Comparison of ENCODE assay signal across 10 mouse cellular contexts in genomic region chr8:117410391-117410790, GRCm38 (mm10).
DNase-seq lines count a peak whose midpoint lies in the region; ATAC-seq and TF ChIP-seq lines count a peak whose summit lies in the region.
"Had no signal": no experiment of that assay in that cellular context is flagged by ENCODE, and none has a peak within 500 bp of the region (broad histone marks: within the 10 kb centered on the region; RNA-seq: fewer than 3 reads in every experiment).

No protein-coding gene starts in this region.

- TF ChIP-seq EP300 in heart, postnatal 0 days (IDR thresholded peaks at IDR 0.05; ENCODE audit: low read depth) = no peak

- no peaks in the 10 kb centered on the region for H3K27me3 ChIP-seq in heart, postnatal 0 days (ENCODE audit: control insufficient read depth, insufficient read depth, low read length)
- H3K27me3 ChIP-seq: megakaryocyte, embryonic 14.5 days had no signal

- H3K4me3 ChIP-seq in heart, postnatal 0 days (ENCODE audit: low read depth, low read length) = no peak overlapping the region
- H3K4me3 ChIP-seq: megakaryocyte, embryonic 14.5 days had no signal

- peak; percentile 64 for ATAC-seq in heart, postnatal 0 days (ENCODE audit: insufficient read depth, low read depth)
- no peak; the same call in 1 of the 2 replicates for ATAC-seq in megakaryocyte progenitor cell, adult 5-6 weeks (replicated peaks; ENCODE audit: poor library complexity)

- no peaks in the 10 kb centered on the region for H3K9me3 ChIP-seq in heart, postnatal 0 days (replicated peaks; ENCODE audit: control insufficient read depth, low read length)
- H3K9me3 ChIP-seq: megakaryocyte, embryonic 14.5 days had no signal

- WGBS in heart, postnatal 0 days = 43% methylated on average over 10 of the region's 10 CpGs

- no peak overlapping the region; the same call in 1 of the 2 replicates for H3K9ac ChIP-seq in heart, postnatal 0 days (replicated peaks; ENCODE audit: low read depth, low read length)
- H3K9ac ChIP-seq: hindbrain, embryonic 14.5 days had no signal

- TF ChIP-seq CTCF in heart, postnatal 0 days (IDR thresholded peaks at IDR 0.05; ENCODE audit: low read depth) = no peak

- H3K36me3 ChIP-seq in heart, postnatal 0 days (replicated peaks; ENCODE audit: control insufficient read depth, insufficient read depth, low read length) = no peaks in the 10 kb centered on the region

- H3K4me2 ChIP-seq in heart, postnatal 0 days (ENCODE audit: low read depth, low read length) = peak overlapping the region; percentile 31
- H3K4me2 ChIP-seq: hindbrain, embryonic 14.5 days had no signal

- DNase-seq in urinary bladder, postnatal 14 days (ENCODE audit: low spot score) = peak; percentile 52
- no peak for DNase-seq in urinary bladder, postnatal 25 days (ENCODE audit: low spot score)
- DNase-seq in heart, postnatal 0 days (ENCODE audit: low spot score) = peak; percentile 45
- DNase-seq in kidney, postnatal 36 days = peak; percentile 73 to 84
- no peak for DNase-seq in frontal cortex, postnatal 10 days (ENCODE audit: low spot score in 2 of 2)
- no peak for DNase-seq in right cerebral cortex, postnatal 36 days (ENCODE audit: low spot score in 2 of 2)
- no peak for DNase-seq in layer of hippocampus, adult 9-11 months

- H3K27ac ChIP-seq in heart, postnatal 0 days (ENCODE audit: low read depth) = peak overlapping the region; percentile 48
- H3K27ac ChIP-seq: hindbrain, embryonic 14.5 days had no signal

- H3K4me1 ChIP-seq in heart, postnatal 0 days (ENCODE audit: control insufficient read depth, insufficient read depth) = peaks cover 9% of the 10 kb centered on the region; the same call in 1 of the 2 replicates

Comparison
In these comparisons a context has a peak if more than half of its experiments do, and no peak if none do; other contexts are left out.
1. DNase-seq: peak in urinary bladder, postnatal 14 days (single experiment), heart, postnatal 0 days (single experiment) and kidney, postnatal 36 days (2 of 2); none in urinary bladder, postnatal 25 days (single experiment), frontal cortex, postnatal 10 days (0 of 2), right cerebral cortex, postnatal 36 days (0 of 2) and layer of hippocampus, adult 9-11 months (single experiment).